Mouse (Mus musculus) frontal cortex, adult 2 months (tissue): ENCODE data around the gene Tnpo1. TPM values are rescaled to one million over a fixed set of nuclear protein-coding genes. Genes with fewer than 3 reads are reported as not detected.

Source experiments
- DNase-seq, 2 experiments: peaks; one replicate each; pipeline ENCODE4 v3.0.0; 2022; ENCODE audit warnings: low spot score in 1 of 2; ENCODE audit errors: extremely low spot score in 1 of 2
- polyA plus RNA-seq: library from polyadenylated mRNA; depleted of rRNA; stranded (reverse); fragments of >200 nt; gene quantifications from 2 replicates; pipeline ENCODE4 v1.2.3, GENCODE M21; 2012; rRNA removed

The Tnpo1 gene
- 33.6 and 36.0 TPM in 2 replicates for polyA plus RNA-seq

GRCm38 (mm10) chr13:98926213-98926957, at the start of gene Tnpo1:
Gene Tnpo1, minus strand, starts transcription at chr13:98926384.
- DNase-seq = peak; percentile 65 to 90

GRCm38 (mm10) chr13:98972090-98972489, 45.9 kb upstream of the Tnpo1 start:
- no peak for DNase-seq

GRCm38 (mm10) chr13:98971641-98972040, 45.5 kb upstream of the Tnpo1 start:
- DNase-seq = no peak

GRCm38 (mm10) chr13:98968517-98968916, 42.3 kb upstream of the Tnpo1 start:
- DNase-seq = no peak

- no peak for DNase-seq
Observed at GRCm38 (mm10) chr13:98967942-98968341, 41.8 kb upstream of the Tnpo1 start.

GRCm38 (mm10) chr13:98966583-98966982, 40.4 kb upstream of the Tnpo1 start:
- no peak for DNase-seq

- no peak for DNase-seq
Observed at GRCm38 (mm10) chr13:98963612-98964011, 37.4 kb upstream of the Tnpo1 start.

- no peak for DNase-seq
Observed at GRCm38 (mm10) chr13:98958177-98958576, 32.0 kb upstream of the Tnpo1 start.

GRCm38 (mm10) chr13:98956209-98956608, 30.0 kb upstream of the Tnpo1 start:
- no peak for DNase-seq

- no peak for DNase-seq
Observed at GRCm38 (mm10) chr13:98955676-98956075, 29.5 kb upstream of the Tnpo1 start.

- no peak for DNase-seq
Observed at GRCm38 (mm10) chr13:98955226-98955625, 29.0 kb upstream of the Tnpo1 start.

- peak in 1 of 2 experiments; percentile 55 for DNase-seq
Observed at GRCm38 (mm10) chr13:98953830-98954229, 27.6 kb upstream of the Tnpo1 start.

GRCm38 (mm10) chr13:98951951-98952350, 25.8 kb upstream of the Tnpo1 start:
- no peak for DNase-seq

GRCm38 (mm10) chr13:98948146-98948545, 22.0 kb upstream of the Tnpo1 start:
- DNase-seq = no peak

GRCm38 (mm10) chr13:98946434-98946833, 20.2 kb upstream of the Tnpo1 start:
- no peak for DNase-seq

- DNase-seq = no peak
Observed at GRCm38 (mm10) chr13:98945908-98946307, 19.7 kb upstream of the Tnpo1 start.

- DNase-seq = no peak
Observed at GRCm38 (mm10) chr13:98945381-98945780, 19.2 kb upstream of the Tnpo1 start.

GRCm38 (mm10) chr13:98944620-98945081, 18.5 kb upstream of the Tnpo1 start:
- DNase-seq = peak in 1 of 2 experiments; percentile 17

GRCm38 (mm10) chr13:98942360-98942759, 16.2 kb upstream of the Tnpo1 start:
- DNase-seq = no peak

- no peak for DNase-seq
Observed at GRCm38 (mm10) chr13:98941829-98942343, 15.7 kb upstream of the Tnpo1 start.

- DNase-seq = no peak
Observed at GRCm38 (mm10) chr13:98937108-98937507, 10.9 kb upstream of the Tnpo1 start.

GRCm38 (mm10) chr13:98928908-98929307, 2.7 kb upstream of the Tnpo1 start:
- DNase-seq = no peak
